Mouse (Mus musculus) 416B (cell line): ENCODE measurements around the gene Olfr1412.
A peak's percentile ranks its signal among the peaks of the same experiment; 100 is the strongest.

ENCODE experiments used
- DNase-seq: peaks from one replicate; pipeline ENCODE4 v3.0.0; 2011; ENCODE audit warnings: low read depth

Olfr1412 gene

GRCm38 (mm10) chr1:92585479-92585878, at the start of gene Olfr1412:
Gene Olfr1412, plus strand, starts transcription at chr1:92585779.
- DNase-seq = no peak

- peak; percentile 26 for DNase-seq
Measured at GRCm38 (mm10) chr1:92536972-92537371, 48.6 kb upstream of the Olfr1412 start.

- DNase-seq = no peak
Measured at GRCm38 (mm10) chr1:92539071-92539470, 46.5 kb upstream of the Olfr1412 start.

- DNase-seq = no peak
Measured at GRCm38 (mm10) chr1:92545929-92546328, 39.6 kb upstream of the Olfr1412 start.

GRCm38 (mm10) chr1:92571022-92571421, 14.6 kb upstream of the Olfr1412 start, which contains the start of gene Olfr1413:
Gene Olfr1413, plus strand, starts transcription at chr1:92571322.
- DNase-seq = no peak

GRCm38 (mm10) chr1:92594111-92594510, 8.5 kb downstream of the Olfr1412 start, which contains the start of gene Olfr1411:
Gene Olfr1411, plus strand, starts transcription at chr1:92594411.
- no peak for DNase-seq

GRCm38 (mm10) chr1:92596019-92596418, 10.4 kb downstream of the Olfr1412 start:
- DNase-seq = no peak

GRCm38 (mm10) chr1:92605482-92605881, 19.9 kb downstream of the Olfr1412 start, which contains the start of gene Olfr1410:
Gene Olfr1410, plus strand, starts transcription at chr1:92605782.
- no peak for DNase-seq

GRCm38 (mm10) chr1:92607711-92608110, 22.1 kb downstream of the Olfr1412 start:
- no peak for DNase-seq

GRCm38 (mm10) chr1:92611008-92611407, 25.4 kb downstream of the Olfr1412 start:
- DNase-seq = peak; percentile 51

GRCm38 (mm10) chr1:92613175-92613574, 27.6 kb downstream of the Olfr1412 start:
- DNase-seq = no peak

- peak; percentile 56 for DNase-seq
Measured at GRCm38 (mm10) chr1:92614516-92614915, 28.9 kb downstream of the Olfr1412 start.

GRCm38 (mm10) chr1:92616046-92616445, 30.5 kb downstream of the Olfr1412 start:
- peak; percentile 16 for DNase-seq

GRCm38 (mm10) chr1:92617488-92617887, 31.9 kb downstream of the Olfr1412 start, which contains the start of gene Olfr12:
Gene Olfr12, plus strand, starts transcription at chr1:92617788.
- DNase-seq = no peak

- no peak for DNase-seq
Measured at GRCm38 (mm10) chr1:92618360-92618759, 32.8 kb downstream of the Olfr1412 start.

GRCm38 (mm10) chr1:92628227-92628626, 42.6 kb downstream of the Olfr1412 start:
- DNase-seq = peak; percentile 13

GRCm38 (mm10) chr1:92632196-92632595, 46.6 kb downstream of the Olfr1412 start:
- DNase-seq = no peak

GRCm38 (mm10) chr1:92632948-92633347, 47.4 kb downstream of the Olfr1412 start:
- DNase-seq = peak; percentile 66

- peak; percentile 20 for DNase-seq
Measured at GRCm38 (mm10) chr1:92633726-92634125, 48.1 kb downstream of the Olfr1412 start.

- no peak for DNase-seq
Measured at GRCm38 (mm10) chr1:92634569-92634968, 49.0 kb downstream of the Olfr1412 start.

GRCm38 (mm10) chr1:92634976-92635599, 49.5 kb downstream of the Olfr1412 start:
- DNase-seq = no peak

- DNase-seq = no peak
Measured at GRCm38 (mm10) chr1:92636015-92636414, 50.4 kb downstream of the Olfr1412 start.

GRCm38 (mm10) chr1:92636676-92637075, 51.1 kb downstream of the Olfr1412 start:
- DNase-seq = no peak
